Mouse (Mus musculus): Measurements from ENCODE around the gene Duox2.

The Duox2 gene

DNA sequence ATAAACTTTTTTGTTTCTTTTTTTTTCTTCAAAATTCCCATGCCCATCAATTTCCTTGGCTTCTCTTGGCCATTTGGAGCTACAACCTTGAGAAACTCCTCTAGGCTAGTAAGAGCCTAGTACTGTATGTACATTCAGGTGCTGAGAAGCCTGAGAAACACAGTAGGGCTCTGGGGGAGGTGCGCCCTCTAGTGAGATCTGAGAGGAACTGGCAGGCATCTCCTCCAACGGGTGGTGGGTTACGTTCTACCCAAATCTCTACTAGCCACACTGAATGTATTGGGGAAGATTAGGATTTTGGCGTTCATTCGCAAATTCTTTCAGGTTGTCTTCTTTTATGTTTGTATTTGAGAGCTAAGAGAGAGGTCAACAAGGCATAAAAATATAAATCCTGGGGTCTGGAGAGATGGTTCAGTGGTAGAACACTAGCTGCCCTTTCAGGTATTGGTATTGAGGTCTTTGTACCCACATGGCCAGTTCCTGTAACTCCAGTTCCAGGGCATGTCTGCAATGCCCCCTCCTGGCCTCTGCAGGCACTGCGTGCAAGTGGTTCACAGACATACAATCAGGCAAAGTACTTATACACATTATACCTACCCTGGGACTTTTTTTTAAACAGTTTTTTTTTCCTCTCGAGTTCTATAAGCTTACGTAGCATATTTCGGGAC is 4.5 kb upstream of the Duox2 start:
- DNase-seq (ENCODE audit: low spot score in 2 of 2), result peak; percentile 46 to 58

GRCm38 (mm10) chr2:122301921-122302573 is 3.8 kb upstream of the Duox2 start:
- DNase-seq (ENCODE audit: low spot score in 2 of 2), result no peak

- DNase-seq (ENCODE audit: low spot score in 2 of 2), result peak in 1 of 2 experiments; percentile 34
These were observed 3.1 kb upstream of the Duox2 start for GRCm38 (mm10) chr2:122301081-122301920.

DNA sequence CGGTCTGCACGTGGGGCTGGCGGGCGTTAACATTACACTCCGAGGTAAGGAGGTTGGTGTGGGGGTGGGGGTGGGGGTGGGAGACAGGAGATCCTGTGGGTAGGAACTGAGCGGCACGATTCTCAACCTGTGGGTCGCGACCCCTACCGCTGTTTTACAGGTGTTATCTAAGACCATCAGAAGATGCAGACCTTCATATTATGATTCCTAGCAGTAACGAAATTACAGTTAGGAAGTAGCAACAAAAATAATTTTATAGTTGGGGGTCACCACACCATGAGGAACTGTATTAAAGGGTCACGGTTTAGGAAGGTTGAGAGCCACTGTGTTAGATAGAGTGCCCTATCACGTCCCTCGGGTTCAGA is 2.4 kb upstream of the Duox2 start:
- no peak for DNase-seq (ENCODE audit: low spot score in 2 of 2)

- DNase-seq (ENCODE audit: low spot score in 2 of 2), result no peak
These were observed 1.8 kb upstream of the Duox2 start for GRCm38 (mm10) chr2:122299911-122300655.

DNA sequence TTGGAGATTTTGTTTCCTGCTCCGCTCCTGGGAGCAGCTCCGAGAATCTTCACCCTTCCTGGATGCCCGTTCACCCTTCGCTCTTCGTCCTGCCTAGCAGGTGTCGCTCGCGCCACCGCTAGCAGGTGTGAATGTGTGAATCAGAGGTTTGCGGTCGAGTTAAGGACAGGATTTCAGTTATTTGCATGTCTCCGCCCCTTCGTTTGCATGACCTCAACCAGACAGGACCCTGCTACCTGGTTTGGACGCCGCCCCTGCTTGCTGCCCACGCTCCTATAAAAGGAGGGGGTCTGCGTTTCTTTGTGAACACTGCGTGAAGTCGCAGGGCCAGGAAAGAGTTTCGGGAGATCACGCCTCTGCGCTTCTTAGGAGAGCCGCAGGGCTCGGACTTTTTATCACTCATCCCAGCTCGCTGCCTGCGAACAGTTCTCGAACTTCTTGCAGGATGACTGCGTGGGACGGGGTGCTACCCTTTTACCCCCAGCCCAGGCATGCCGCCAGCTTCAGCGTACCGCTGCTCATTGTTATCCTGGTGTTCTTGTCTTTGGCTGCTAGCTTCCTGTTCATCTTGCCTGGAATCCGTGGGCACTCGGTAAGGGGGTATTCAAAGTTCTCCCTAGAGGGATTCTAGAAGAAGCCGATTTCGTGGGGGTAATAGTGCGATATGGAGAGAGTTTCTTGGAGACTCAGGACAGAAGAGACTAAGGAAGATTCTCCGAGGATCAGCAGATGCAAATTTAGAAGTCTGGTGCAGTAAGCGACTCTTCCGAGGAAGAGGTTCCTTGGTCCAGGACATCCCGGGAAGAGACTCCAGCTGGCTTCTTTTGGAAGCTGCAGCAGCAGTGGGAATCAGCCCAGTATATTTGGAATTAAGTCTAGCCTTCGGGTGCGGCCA is 594 bp upstream of the Duox2 start, which contains the start of gene Duoxa2:
Duoxa2 (plus strand) TSS at position 305 of the 895 bp plus-strand sequence.
- no peak for DNase-seq (ENCODE audit: low spot score in 2 of 2)

DNA sequence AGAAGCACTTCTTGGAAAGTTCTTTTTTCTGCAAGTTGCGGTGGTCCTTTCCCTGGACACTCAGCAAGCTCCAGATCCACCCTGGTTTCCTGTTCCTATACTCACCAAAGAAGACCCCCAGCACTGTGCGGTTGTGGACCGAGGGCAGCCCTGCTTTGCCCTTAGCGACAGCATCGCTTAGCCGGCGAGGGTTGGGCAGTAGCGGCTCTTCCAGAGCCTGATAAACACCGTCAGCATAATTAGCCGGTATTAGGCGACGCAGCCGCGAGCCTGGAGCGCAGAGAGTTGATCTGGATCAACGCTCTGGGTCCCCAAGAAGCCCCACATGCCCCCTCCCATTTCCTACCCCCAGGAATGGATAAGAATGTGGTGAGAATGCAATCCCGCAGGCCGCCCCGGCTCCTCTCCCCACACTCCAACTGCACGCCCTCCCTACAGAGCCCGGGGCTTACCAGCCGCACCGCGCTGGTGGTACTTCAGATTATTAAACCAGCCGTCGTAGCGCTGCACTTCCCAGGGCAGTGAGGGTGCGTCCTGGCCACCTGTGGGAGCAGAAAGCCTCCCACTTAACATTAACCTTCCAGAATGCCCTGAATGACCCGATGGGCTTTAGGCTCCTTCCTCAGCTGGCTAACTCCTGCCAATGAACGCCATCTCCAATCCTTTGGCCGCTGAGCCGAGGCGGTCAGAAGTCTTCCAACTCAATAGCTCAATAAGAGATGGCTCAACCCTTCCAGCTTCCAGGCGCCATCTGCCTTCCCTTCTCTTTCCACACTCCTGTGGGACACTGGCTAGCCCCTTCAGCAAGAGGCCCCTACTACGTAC is 766 bp downstream of the Duox2 start:
- no peak for DNase-seq (ENCODE audit: low spot score in 2 of 2)

DNA sequence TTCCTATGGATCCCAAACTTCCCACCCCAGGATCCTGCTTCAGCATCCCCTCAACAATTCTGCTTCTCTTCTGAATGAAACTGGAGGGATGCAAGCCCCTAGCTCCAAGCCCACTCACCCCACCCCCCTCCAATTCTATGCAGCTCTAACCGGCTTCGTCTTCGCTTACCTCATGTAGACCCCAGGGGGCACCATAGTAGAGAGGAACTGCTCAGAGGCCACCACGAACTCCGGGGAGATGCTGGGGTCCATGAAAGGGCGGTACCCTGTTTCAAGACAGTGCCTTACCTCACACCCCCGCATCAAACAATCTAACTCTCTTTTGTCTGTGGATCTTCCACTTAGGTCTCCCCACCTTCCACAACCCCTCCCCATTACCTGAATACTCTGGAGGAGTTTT is 3.3 kb downstream of the Duox2 start:
- DNase-seq (ENCODE audit: low spot score in 2 of 2), result no peak

DNA sequence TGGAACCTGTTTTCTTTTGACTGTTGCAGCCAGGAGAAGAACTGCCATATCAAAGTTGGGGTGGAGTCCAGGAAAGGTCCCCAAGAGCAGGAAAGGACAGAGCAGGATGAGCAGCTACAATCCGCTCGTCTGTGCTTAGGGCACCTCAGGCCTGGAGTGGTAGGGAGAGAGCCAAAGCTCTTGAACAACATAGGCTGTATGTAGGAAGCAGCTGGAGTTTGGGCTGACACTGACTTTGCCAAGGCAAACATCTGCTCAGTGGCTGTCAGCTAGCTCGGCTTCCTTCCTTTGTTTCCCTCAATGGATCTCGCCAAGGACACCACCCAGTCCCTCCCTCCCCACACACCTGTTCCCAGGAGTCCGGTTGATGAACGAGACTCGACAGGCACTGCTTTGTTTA is 12.1 kb downstream of the Duox2 start:
- DNase-seq (ENCODE audit: low spot score in 2 of 2), result no peak

DNA sequence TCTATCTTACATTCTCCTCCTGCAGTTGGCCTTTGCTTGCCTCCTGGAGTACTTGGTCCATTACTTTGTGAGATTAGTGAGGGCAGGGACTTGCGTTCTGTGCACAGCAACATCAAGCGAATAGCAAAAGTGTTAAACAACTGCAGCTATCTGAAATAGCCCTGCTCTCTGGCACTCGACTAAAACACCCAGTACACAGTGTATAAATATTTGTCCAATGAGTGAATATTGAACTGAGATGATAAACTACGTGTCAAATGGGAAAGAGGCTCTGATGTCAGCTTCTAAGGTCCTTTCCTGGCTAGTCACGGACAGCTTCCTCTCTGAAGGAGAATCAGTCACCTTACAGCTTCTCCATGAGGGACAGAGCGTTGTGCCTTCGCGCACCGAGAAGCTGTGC is 14.2 kb downstream of the Duox2 start:
- DNase-seq (ENCODE audit: low spot score in 2 of 2), result no peak

- DNase-seq (ENCODE audit: low spot score in 2 of 2), result no peak
These were observed 19.5 kb downstream of the Duox2 start for GRCm38 (mm10) chr2:122278769-122279168.

DNA sequence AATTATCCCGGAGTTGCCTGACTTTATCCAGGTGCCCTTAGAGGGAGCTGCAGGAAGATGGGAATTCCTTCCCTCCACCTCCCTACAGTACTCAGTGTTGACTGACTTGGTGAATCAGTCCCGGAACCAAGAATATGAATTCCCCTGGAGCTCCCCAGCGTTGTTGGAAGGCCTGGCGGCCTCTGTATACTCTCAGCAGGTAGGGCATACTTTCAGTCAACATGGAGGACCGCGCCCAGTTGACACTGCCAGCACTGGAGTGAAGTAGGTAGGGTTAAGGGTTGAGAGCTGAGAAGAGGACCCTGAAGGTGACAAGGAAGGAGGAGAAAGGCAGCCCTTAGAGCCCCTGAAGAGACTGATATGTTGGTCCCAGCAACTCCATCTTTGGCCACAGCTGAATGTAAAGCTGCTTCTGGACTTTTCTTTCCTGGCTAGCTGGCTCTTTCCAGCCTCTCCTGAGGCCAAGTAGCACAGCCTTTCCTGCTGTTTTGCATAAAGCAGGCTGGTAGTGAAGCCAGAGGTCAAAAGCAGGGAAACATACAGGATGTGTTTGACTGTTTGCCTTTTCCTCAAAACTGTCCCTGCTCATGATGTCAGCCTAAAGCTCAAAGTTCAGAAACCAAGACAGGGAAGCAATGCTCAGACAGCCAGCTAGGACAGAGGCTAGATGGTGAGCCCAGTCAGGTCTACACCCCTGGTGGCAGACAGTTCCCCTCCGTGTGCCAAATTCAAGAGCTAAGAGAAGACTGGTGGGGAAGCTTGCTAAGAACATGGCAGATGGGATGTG is 31.6 kb downstream of the Duox2 start:
- DNase-seq (ENCODE audit: low spot score in 2 of 2), result no peak

GRCm38 (mm10) chr2:122264690-122265089 is 33.6 kb downstream of the Duox2 start:
- DNase-seq (ENCODE audit: low spot score in 2 of 2), result no peak

DNA sequence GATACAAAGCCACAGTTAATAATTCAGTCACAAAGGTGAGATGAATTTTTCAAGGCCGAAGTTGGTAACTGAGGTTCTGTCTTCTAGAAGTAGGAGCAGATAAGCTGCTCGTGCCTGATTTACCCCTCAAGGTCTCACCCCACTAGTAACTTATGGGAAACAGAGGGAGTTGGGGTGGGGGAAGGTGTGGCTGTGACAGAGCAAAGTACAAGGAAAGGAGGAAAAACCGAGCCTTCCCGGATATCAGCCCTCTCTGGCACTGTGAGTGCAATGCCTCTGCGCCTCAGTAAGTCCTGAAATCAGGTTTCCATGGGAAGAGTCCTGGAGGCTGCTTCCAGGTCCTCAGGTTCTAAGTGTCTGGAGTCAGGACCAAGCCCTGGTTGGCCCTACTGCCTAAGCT is 37.5 kb downstream of the Duox2 start:
- DNase-seq (ENCODE audit: low spot score in 2 of 2), result no peak

- no peak for DNase-seq (ENCODE audit: low spot score in 2 of 2)
These were observed 42.3 kb downstream of the Duox2 start for GRCm38 (mm10) chr2:122255997-122256396.

- DNase-seq (ENCODE audit: low spot score in 2 of 2), result no peak
These were observed 50.5 kb downstream of the Duox2 start for GRCm38 (mm10) chr2:122247786-122248185.

DNA sequence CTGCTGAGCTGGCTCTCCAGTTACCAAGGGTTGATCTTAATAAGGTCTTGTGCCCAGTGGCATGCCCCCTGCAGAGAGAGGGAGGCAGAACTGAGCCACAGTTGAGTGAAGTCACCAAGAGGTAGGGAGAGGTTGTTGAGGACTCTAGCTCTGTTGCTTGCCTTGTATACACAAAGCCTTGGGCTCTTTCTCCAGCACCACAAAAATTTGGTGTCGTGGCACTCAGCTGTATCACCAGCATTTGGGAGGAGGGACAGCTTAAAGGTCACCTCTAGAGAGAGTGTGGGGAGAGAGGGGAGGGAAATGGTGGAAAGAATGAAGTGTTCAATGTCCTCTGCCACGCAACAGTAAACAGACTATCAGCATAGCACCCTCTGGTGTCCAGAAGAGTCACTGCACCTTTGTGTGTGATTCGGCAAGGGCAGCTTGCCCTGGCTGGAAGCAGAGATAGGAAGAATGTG is 54.5 kb downstream of the Duox2 start:
- DNase-seq (ENCODE audit: low spot score in 2 of 2), result peak in 1 of 2 experiments; percentile 55

GRCm38 (mm10) chr2:122241935-122242334 is 56.3 kb downstream of the Duox2 start:
- no peak for DNase-seq (ENCODE audit: low spot score in 2 of 2)

DNA sequence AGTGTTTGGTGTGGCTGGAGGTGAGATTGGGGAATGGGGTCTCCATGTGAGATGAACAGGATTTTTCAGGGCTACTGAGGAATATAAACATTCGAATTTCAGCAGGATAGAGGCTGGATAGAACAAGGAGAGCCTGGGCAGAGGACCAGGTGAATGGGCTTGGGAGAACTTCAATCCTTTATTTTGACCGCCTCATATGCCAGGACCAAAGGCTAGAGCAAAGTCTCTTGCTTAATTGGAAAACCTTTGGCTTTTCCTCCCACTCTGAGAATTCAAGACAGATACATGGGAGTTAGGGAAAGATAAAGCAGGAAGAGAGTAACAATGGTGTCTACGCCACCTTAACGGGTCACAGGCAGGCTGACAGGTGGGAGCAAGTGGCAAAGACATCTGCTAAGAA is 57.0 kb downstream of the Duox2 start:
- no peak for DNase-seq (ENCODE audit: low spot score in 2 of 2)

All from frontal cortex, postnatal 10 days (tissue).